Mouse (Mus musculus) megakaryocyte, embryonic 14.5 days (primary cell): ENCODE measurements around the gene Thy1.

Experiments used
- FLI1 ChIP-seq: IDR thresholded peaks from 2 replicates; pipeline ENCODE4 v1.6.1; 2012; ENCODE audit warnings: low read length, inconsistent platforms, mixed read lengths
- GATA1 ChIP-seq: IDR thresholded peaks from 3 replicates; pipeline ENCODE4 v1.6.1; 2012; ENCODE audit warnings: mixed read lengths, low read length, inconsistent platforms, borderline replicate concordance

GRCm38 (mm10) chr9:44084236-44084635 is 41.1 kb downstream of the Thy1 start:
- no peak for TF ChIP-seq GATA1
- TF ChIP-seq FLI1, result no peak
